Mouse (Mus musculus) hindbrain, embryonic 11.5 days (tissue): ENCODE measurements at regions not wholly inside any gene's neighbourhood (a gene's known extent, or its start where the extent isn't known, plus 50 kb on each side); places are given as distances from the start of the nearest gene placed in this dataset.

ENCODE experiments used
- ATAC-seq: fragments of 200-750 bp; cut with Nextera tagmentation; 2 replicates; pipeline ENCODE4 v1.8.0; 2017; ENCODE audit warnings: mild to moderate bottlenecking, moderate TSS enrichment, moderate library complexity; ENCODE audit not compliant: low FRiP score
- DNase-seq: peaks from one replicate; pipeline ENCODE4 v3.0.0-alpha.2; 2015; ENCODE audit warnings: low spot score
- H3K27ac ChIP-seq: fragments of 300-500 bp; sonication (generic); 2 replicates; pipeline ENCODE4 v1.5.1; 2014; ENCODE audit warnings: mild to moderate bottlenecking, low read depth, low read length
- H3K27me3 ChIP-seq: fragments of 300-500 bp; sonication (generic); 2 replicates; pipeline ENCODE4 v1.6.1; 2014; ENCODE audit warnings: mild to moderate bottlenecking, low read length, moderate library complexity, mixed read lengths; ENCODE audit not compliant: control insufficient read depth, insufficient read depth
- H3K36me3 ChIP-seq: fragments of 300-500 bp; sonication (generic); 2 replicates; pipeline ENCODE4 v1.6.1; 2014; ENCODE audit warnings: mild to moderate bottlenecking, low read length, moderate library complexity, mixed read lengths; ENCODE audit not compliant: control insufficient read depth, insufficient read depth
- H3K4me1 ChIP-seq: fragments of 300-500 bp; sonication (generic); replicated peaks from 2 replicates; pipeline ENCODE4 v1.6.1; 2014; ENCODE audit warnings: low read length, mixed read lengths; ENCODE audit not compliant: control insufficient read depth, insufficient read depth
- H3K4me2 ChIP-seq: fragments of 300-500 bp; sonication (generic); replicated peaks from 2 replicates; pipeline ENCODE4 v1.6.1; 2014; ENCODE audit warnings: mild to moderate bottlenecking, low read depth, low read length
- H3K4me3 ChIP-seq: fragments of 300-500 bp; sonication (generic); 2 replicates; pipeline ENCODE4 v1.5.1; 2014; ENCODE audit warnings: low read depth, low read length
- H3K9ac ChIP-seq: fragments of 300-500 bp; sonication (generic); 2 replicates; pipeline ENCODE4 v1.6.1; 2014; ENCODE audit warnings: low read depth, low read length
- H3K9me3 ChIP-seq: fragments of 300-500 bp; sonication (generic); 2 replicates; pipeline ENCODE4 v1.6.1; 2016; ENCODE audit warnings: low read length; ENCODE audit not compliant: control insufficient read depth
- WGBS: fragments of 180-500 bp; shearing (Covaris S2); extraction: QIAGEN DNeasy Blood & Tissue Kit; methylation state at CpG from one replicate; pipeline ENCODE4 v1.1.7; 2014; 5-methylcytosine and 5-hydroxymethylcytosine counted together

DNA sequence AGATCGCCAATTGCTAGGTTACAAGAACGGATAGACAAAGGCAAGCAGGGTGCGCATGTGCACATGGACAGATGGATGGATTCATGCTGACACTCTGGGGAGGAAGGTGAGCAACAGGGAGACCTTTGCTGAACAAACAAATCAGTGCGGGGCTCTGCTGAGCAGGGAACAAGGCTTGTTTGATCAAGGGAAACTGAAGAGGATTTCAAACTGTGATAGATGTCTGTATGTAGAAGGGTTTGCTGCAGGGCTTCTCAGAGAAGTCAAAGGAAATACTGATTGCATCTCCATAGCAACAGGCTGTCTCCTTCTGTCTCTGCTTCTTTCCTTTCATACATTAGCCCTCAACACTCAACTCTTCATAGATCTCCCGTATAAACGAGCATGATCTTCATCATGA, 185.5 kb upstream of the Rnd3 start:
- 46% methylated on average over 6 of the region's 6 CpGs for WGBS
- ATAC-seq: no peak
- no peak overlapping the region for H3K27ac ChIP-seq

DNA sequence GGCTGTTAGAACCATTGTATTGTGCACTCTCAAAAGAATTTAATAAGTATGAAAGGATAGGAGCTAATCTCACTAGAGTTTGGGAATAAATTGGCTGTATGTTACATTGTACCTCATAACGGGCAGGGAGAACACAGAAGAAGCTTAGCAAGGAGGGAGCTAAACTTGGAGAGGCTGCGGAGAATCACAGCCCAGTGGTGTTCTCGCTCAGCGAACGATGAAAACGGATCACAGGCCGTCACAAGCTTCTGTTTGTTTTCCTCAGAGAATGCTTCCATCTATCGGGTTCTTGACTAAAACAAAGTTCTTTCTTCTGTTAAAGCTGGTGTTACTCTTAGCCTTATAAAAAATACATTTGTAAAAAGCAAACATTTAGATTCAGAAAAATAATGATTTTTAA, 178.2 kb upstream of the Rnd3 start:
- DNase-seq (no peak), ATAC-seq (no peak)
- Histone ChIP-seq H3K4me2 (no peak overlapping the region), H3K9ac (no peak overlapping the region), H3K9me3 (no peaks in the 10 kb centered on the region), H3K27ac (no peak overlapping the region), H3K4me1 (no peaks in the 10 kb centered on the region), H3K36me3 (no peaks in the 10 kb centered on the region), H3K4me3 (no peak overlapping the region), H3K27me3 (no peaks in the 10 kb centered on the region)
- WGBS: 42% methylated on average over 8 of the region's 8 CpGs

More for the DNA sequence above, 185.5 kb upstream of the Rnd3 start:
- H3K4me3 ChIP-seq: no peak overlapping the region
- no peak overlapping the region for H3K4me2 ChIP-seq
- H3K36me3 ChIP-seq: no peaks in the 10 kb centered on the region
- no peaks in the 10 kb centered on the region for H3K27me3 ChIP-seq
- H3K9me3 ChIP-seq: no peaks in the 10 kb centered on the region
- no peak for DNase-seq
- H3K9ac ChIP-seq: no peak overlapping the region
- no peaks in the 10 kb centered on the region for H3K4me1 ChIP-seq

DNA sequence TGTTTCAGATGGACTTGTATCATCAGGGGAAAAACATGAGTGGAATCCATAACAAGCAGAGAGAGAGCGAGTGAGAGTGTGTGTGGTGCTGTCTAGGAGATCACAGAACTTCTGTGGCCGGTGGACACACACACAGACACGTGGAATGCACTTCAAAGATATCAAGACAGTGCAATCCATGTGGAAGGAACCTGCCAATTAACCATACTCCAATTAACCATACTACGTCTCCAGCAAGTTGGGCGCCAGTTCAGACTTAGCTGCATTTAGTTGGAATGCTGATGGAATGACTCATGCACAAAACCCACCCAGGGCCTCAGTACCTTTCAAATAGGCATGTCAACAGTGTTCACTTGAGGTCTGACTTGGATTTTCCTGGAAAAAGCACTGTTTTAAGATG, 172.8 kb upstream of the Rnd3 start:
- Histone ChIP-seq H3K36me3 (no peaks in the 10 kb centered on the region), H3K9ac (no peak overlapping the region), H3K27me3 (no peaks in the 10 kb centered on the region), H3K4me1 (no peaks in the 10 kb centered on the region), H3K4me3 (no peak overlapping the region), H3K4me2 (no peak overlapping the region), H3K27ac (no peak overlapping the region), H3K9me3 (no peaks in the 10 kb centered on the region)
- ATAC-seq: no peak
- no peak for DNase-seq
- WGBS: 88% methylated on average over 5 of the region's 5 CpGs

DNA sequence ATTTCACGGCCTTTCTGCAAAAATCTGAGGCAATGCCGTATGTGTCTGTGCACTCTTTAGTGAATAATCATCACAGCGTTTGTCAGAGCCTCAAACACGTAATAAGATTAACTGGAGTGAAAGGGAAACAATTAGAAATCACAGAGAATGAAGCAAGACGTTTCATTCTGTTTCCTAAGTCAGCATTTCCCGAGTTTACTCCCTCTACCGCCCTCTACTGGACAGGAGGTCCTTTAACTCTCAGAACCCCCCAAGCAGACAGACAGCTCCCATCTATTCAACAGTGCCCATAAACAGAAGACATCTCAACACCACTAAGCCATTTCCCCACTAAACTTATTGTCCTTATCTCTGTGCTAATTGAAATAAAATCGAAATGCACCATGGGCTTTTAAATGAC, 167.5 kb upstream of the Rnd3 start:
- ATAC-seq: no peak
- Histone ChIP-seq H3K4me1 (no peaks in the 10 kb centered on the region), H3K27ac (no peak overlapping the region), H3K4me2 (no peak overlapping the region), H3K9me3 (no peaks in the 10 kb centered on the region), H3K9ac (no peak overlapping the region), H3K27me3 (no peaks in the 10 kb centered on the region), H3K36me3 (no peaks in the 10 kb centered on the region), H3K4me3 (no peak overlapping the region)
- 78% methylated on average over 8 of the region's 8 CpGs for WGBS
- no peak for DNase-seq

DNA sequence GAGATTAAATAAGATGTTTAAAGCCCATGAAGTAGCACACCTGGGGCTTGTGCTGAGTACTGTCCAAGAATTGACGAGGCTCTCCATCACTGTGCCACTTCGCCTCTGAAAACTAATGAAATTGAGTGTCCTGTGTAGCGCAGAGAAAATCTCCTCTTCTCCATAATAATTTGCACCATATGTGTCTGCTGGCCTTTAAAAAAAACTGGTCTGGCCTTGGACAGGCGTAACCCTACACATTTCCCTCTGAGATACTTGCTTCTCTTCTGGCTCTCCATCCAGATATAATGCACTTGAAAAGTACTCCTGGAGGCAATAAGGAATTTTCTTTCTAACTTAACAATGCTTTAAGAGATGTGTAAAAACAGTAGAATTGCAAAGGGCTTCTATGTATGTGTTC, 164.5 kb upstream of the Rnd3 start:
- WGBS: 51% methylated on average over 4 of the region's 4 CpGs
- Histone ChIP-seq H3K9me3 (no peaks in the 10 kb centered on the region), H3K27me3 (no peaks in the 10 kb centered on the region), H3K4me2 (no peak overlapping the region), H3K36me3 (no peaks in the 10 kb centered on the region), H3K9ac (no peak overlapping the region), H3K4me3 (no peak overlapping the region), H3K4me1 (no peaks in the 10 kb centered on the region), H3K27ac (no peak overlapping the region)
- DNase-seq (no peak), ATAC-seq (no peak)

DNA sequence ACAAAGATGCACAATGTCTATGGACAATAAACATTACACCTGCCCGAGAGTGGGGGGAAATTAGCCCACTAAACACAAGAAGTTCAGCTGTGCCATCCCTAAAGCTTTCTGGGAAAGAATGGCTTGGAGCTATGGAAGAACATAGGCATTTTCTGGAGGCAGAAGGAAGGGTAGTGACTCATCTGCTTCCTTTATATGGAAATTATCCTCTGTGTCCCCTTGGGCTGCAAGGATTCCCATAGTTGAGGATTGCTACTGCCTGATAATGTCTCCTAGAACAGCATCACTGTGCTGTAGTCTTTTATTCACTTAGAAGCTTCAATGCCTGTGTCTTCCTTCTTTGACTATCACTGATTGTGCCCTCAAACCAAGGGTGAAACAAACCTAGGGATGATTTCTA, 157.3 kb upstream of the Rnd3 start:
- ATAC-seq (no peak), DNase-seq (no peak)
- H3K9me3 ChIP-seq: no peaks in the 10 kb centered on the region
- H3K36me3 ChIP-seq: no peaks in the 10 kb centered on the region
- no peaks in the 10 kb centered on the region for H3K4me1 ChIP-seq
- WGBS: 91% methylated on average over 1 of the region's 1 CpGs
- H3K27me3 ChIP-seq: no peaks in the 10 kb centered on the region
- H3K4me3 ChIP-seq: no peak overlapping the region
- no peak overlapping the region for H3K27ac ChIP-seq
- H3K4me2 ChIP-seq: no peak overlapping the region
- no peak overlapping the region for H3K9ac ChIP-seq

DNA sequence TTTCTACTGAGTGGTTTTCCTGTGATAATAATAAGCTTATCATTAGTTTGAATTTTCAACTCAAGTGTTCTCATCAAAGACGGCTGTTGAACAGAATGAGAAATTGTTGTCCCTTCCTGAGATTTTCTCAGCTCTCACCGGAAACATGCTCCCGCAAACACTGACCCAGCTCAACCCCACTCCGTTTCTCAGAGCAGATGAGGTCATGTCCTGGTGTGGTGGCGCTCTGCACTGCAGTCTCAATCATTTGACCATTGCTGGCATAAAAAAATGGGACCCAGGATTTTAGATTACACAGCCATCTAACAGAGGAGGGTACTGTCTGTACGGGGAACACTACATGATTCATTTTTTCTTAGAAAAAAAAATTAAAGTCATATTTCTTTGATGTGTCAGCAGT, 156.5 kb upstream of the Rnd3 start:
- ATAC-seq (no peak), DNase-seq (no peak)
- no peak overlapping the region for H3K27ac ChIP-seq
- 64% methylated on average over 6 of the region's 6 CpGs for WGBS
- no peaks in the 10 kb centered on the region for H3K4me1 ChIP-seq
- no peak overlapping the region for H3K4me2 ChIP-seq
- H3K9ac ChIP-seq: no peak overlapping the region
- no peaks in the 10 kb centered on the region for H3K27me3 ChIP-seq
- H3K9me3 ChIP-seq: no peaks in the 10 kb centered on the region
- no peak overlapping the region for H3K4me3 ChIP-seq
- no peaks in the 10 kb centered on the region for H3K36me3 ChIP-seq

DNA sequence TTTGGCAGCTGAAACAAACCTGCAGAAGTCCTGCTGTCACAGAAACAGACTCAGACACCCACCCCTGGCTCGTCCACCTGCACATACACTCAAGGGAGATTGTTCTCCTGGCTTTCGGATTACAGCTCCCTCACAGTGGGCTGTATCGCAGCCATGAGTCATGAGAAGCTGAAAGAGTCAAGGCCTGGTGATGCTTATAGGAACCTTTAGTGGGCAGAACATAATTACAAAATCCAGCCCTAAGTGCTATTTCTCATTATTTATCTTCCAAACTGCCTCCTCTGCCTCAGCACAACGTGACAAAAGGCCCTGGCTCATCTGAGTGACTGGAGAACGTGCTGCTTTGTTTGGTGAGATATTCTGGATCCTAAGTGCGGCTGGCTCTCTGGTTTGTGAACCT, 155.8 kb upstream of the Rnd3 start:
- Histone ChIP-seq H3K36me3 (no peaks in the 10 kb centered on the region), H3K27ac (no peak overlapping the region), H3K4me3 (no peak overlapping the region), H3K9ac (no peak overlapping the region), H3K4me2 (no peak overlapping the region), H3K9me3 (no peaks in the 10 kb centered on the region), H3K4me1 (no peaks in the 10 kb centered on the region), H3K27me3 (no peaks in the 10 kb centered on the region)
- WGBS: 76% methylated on average over 6 of the region's 6 CpGs
- DNase-seq (no peak), ATAC-seq (no peak)

DNA sequence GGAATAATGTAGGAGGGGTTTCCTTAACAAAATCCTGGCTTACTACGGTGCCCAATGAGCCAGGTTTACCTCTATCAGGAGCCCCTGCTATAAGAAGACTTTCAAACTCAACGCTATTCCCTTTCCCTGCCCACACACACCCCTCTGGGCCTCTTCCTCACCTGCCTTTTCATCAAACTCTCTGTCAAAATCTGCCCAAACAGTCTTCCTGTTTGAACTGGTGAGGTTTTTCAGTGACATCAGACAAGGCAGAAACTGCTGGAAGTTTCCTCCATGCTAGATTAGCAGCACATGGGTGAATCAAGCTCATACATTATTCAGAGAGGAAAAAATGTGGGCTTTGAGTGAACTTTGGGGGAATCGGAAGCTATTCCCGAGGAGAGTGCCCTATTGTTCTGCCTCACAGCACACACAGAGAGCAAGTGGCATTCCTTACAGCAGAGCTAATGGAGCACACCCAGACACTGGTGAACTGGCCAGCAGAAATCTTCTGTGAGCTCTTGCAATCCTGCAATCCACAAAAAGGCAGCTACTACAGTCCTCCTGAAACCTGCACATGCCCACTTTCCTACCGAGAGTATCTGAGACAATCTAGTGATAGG, 141.8 kb upstream of the Rnd3 start:
- Histone ChIP-seq H3K27ac (no peak overlapping the region), H3K9me3 (no peaks in the 10 kb centered on the region), H3K4me3 (no peak overlapping the region), H3K36me3 (no peaks in the 10 kb centered on the region), H3K9ac (no peak overlapping the region), H3K4me1 (no peaks in the 10 kb centered on the region; the same call in 1 of the 2 replicates), H3K27me3 (no peaks in the 10 kb centered on the region), H3K4me2 (no peak overlapping the region)
- peak; percentile 59 for ATAC-seq
- DNase-seq: no peak
- WGBS: 47% methylated on average over 5 of the region's 5 CpGs
